Mouse (Mus musculus) hindbrain, postnatal 0 days (tissue): ENCODE measurements around the gene Krt87. TPM values are rescaled to one million over a fixed set of nuclear protein-coding genes. Genes with fewer than 3 reads are reported as not detected.

Experiments used
- ATAC-seq: fragments of 200-750 bp; cut with Nextera tagmentation; 2 replicates; pipeline ENCODE4 v1.8.0; 2017; ENCODE audit warnings: mild to moderate bottlenecking, moderate TSS enrichment, moderate library complexity
- DNase-seq: peaks from one replicate; pipeline ENCODE4 v3.0.0-alpha.2; 2015; ENCODE audit warnings: low spot score
- H3K27ac ChIP-seq: fragments of 300-500 bp; sonication (generic); 2 replicates; pipeline ENCODE4 v1.5.1; 2014; ENCODE audit warnings: mild to moderate bottlenecking
- H3K27me3 ChIP-seq: fragments of 300-500 bp; sonication (generic); 2 replicates; pipeline ENCODE4 v1.6.1; 2014; ENCODE audit warnings: low read length, mixed read lengths; ENCODE audit not compliant: insufficient read depth
- H3K36me3 ChIP-seq: fragments of 300-500 bp; sonication (generic); 2 replicates; pipeline ENCODE4 v1.6.1; 2014; ENCODE audit warnings: low read length, mixed read lengths; ENCODE audit not compliant: insufficient read depth
- H3K4me1 ChIP-seq: fragments of 300-500 bp; sonication (generic); 2 replicates; pipeline ENCODE4 v1.6.1; 2014; ENCODE audit warnings: antibody characterized with exemption, low read length, mixed read lengths; ENCODE audit not compliant: insufficient read depth
- H3K4me2 ChIP-seq: fragments of 300-500 bp; sonication (generic); 2 replicates; pipeline ENCODE4 v1.6.1; 2014; ENCODE audit warnings: low read depth, mild to moderate bottlenecking, low read length, moderate library complexity, mixed read lengths
- H3K4me3 ChIP-seq: fragments of 300-500 bp; sonication (generic); 2 replicates; pipeline ENCODE4 v1.5.1; 2014; ENCODE audit warnings: low read length
- H3K9ac ChIP-seq: fragments of 300-500 bp; sonication (generic); replicated peaks from 2 replicates; pipeline ENCODE4 v1.6.1; 2014; ENCODE audit warnings: mild to moderate bottlenecking, low read length, moderate library complexity, mixed read lengths
- H3K9me3 ChIP-seq: fragments of 300-500 bp; sonication (generic); 2 replicates; pipeline ENCODE4 v1.6.1; 2016; ENCODE audit warnings: low read length, mixed read lengths
- CTCF ChIP-seq: IDR thresholded peaks from 2 replicates; pipeline ENCODE4 v1.5.1; 2016; ENCODE audit warnings: antibody characterized with exemption, control low read depth, low read depth
- WGBS: fragments of 180-500 bp; shearing (Covaris S2); extraction: QIAGEN DNeasy Blood & Tissue Kit; methylation state at CpG from one replicate; pipeline ENCODE4 v1.1.7; 2014; 5-methylcytosine and 5-hydroxymethylcytosine counted together
- polyA plus RNA-seq: library from polyadenylated mRNA; unstranded; fragments of >200 nt; fragmentation: Nextera tagmentation; extraction: Ambion mirVana; gene quantifications from 2 replicates; pipeline ENCODE4 v1.2.1, GENCODE M21; 2015
- total RNA-seq: library from RNA; depleted of rRNA; stranded (reverse); fragments of >200 nt; gene quantifications from 2 replicates; pipeline ENCODE4 v1.2.3, GENCODE M21; 2014; rRNA removed

Gene Krt87
- total and polyA plus RNA-seq, 2 experiments from 2014 or later = 0.69 to 1.5 TPM

- Histone ChIP-seq H3K4me2 (no peak overlapping the region), H3K9ac (no peak overlapping the region), H3K4me3 (no peak overlapping the region), H3K27me3 (no peaks in the 10 kb centered on the region), H3K36me3 (no peaks in the 10 kb centered on the region), H3K4me1 (no peaks in the 10 kb centered on the region), H3K9me3 (no peaks in the 10 kb centered on the region), H3K27ac (no peak overlapping the region)
- DNase-seq (no peak), ATAC-seq (no peak)
- 70% methylated on average over 9 of the region's 9 CpGs for WGBS
- no peak for TF ChIP-seq CTCF
These were observed 56.8 kb downstream of the Krt87 start for GRCm38 (mm10) chr15:101381758-101382157.

Other genes with a start within 250 kb of the Krt87 start
- 6.7 and 8.7 TPM in 2 replicates for gene Grasp, start 214.6 kb downstream of the Krt87 start, total RNA-seq
- 1.5 and 1.6 TPM in 2 replicates for gene Grasp, start 214.6 kb downstream of the Krt87 start, polyA plus RNA-seq
- gene Nr4a1, start 184.5 kb downstream of the Krt87 start, total RNA-seq = 9.3 and 10.3 TPM in 2 replicates
- gene Nr4a1, start 184.5 kb downstream of the Krt87 start, polyA plus RNA-seq = 5.3 and 6.5 TPM in 2 replicates
- gene Atg101, start 154.5 kb downstream of the Krt87 start, total RNA-seq = 44.1 and 52.3 TPM in 2 replicates
- 69.1 and 75.3 TPM in 2 replicates for gene Atg101, start 154.5 kb downstream of the Krt87 start, polyA plus RNA-seq
- not detected in 2 replicates for gene 6030408B16Rik, start 145.6 kb downstream of the Krt87 start, total RNA-seq
- 0.15 and 0.30 TPM in 2 replicates for gene 6030408B16Rik, start 145.6 kb downstream of the Krt87 start, polyA plus RNA-seq
- 0.43 and 1.2 TPM in 2 replicates for gene Krt80, start 68.6 kb downstream of the Krt87 start, total RNA-seq
- 0.30 and 0.33 TPM in 2 replicates for gene Krt80, start 68.6 kb downstream of the Krt87 start, polyA plus RNA-seq
- 0.40 and 0.73 TPM in 2 replicates for gene Krt7, start 27.8 kb downstream of the Krt87 start, total RNA-seq
- 0.84 and 0.95 TPM in 2 replicates for gene Krt7, start 27.8 kb downstream of the Krt87 start, polyA plus RNA-seq
- gene Krt88, start 8.9 kb upstream of the Krt87 start, total RNA-seq = not detected in 2 replicates
- gene Krt88, start 8.9 kb upstream of the Krt87 start, polyA plus RNA-seq = 0.16 TPM in 1 of 2 replicates, not detected in the other
- not detected in 2 replicates for gene Krt81, start 24.9 kb upstream of the Krt87 start, total RNA-seq
- gene Krt81, start 24.9 kb upstream of the Krt87 start, polyA plus RNA-seq = 0.09 TPM in 1 of 2 replicates, not detected in the other
- 0.05 TPM in 1 of 2 replicates, not detected in the other for gene Krt86, start 34.7 kb upstream of the Krt87 start, total RNA-seq
- gene Krt86, start 34.7 kb upstream of the Krt87 start, polyA plus RNA-seq = 0.26 and 0.34 TPM in 2 replicates
- not detected in 2 replicates for gene Krt83, start 52.7 kb upstream of the Krt87 start, total RNA-seq
- gene Krt83, start 52.7 kb upstream of the Krt87 start, polyA plus RNA-seq = not detected in 2 replicates
- not detected in 2 replicates for gene Gm49425, start 78.5 kb upstream of the Krt87 start, total RNA-seq
- not detected in 2 replicates for gene Gm49425, start 78.5 kb upstream of the Krt87 start, polyA plus RNA-seq
- not detected in 2 replicates for gene Krt84, start 94.0 kb upstream of the Krt87 start, total RNA-seq
- gene Krt84, start 94.0 kb upstream of the Krt87 start, polyA plus RNA-seq = not detected in 2 replicates
- gene Krt82, start 111.9 kb upstream of the Krt87 start, total RNA-seq = not detected in 2 replicates
- gene Krt82, start 111.9 kb upstream of the Krt87 start, polyA plus RNA-seq = not detected in 2 replicates
- gene Krt90, start 124.1 kb upstream of the Krt87 start, total RNA-seq = 0.11 TPM in 1 of 2 replicates, not detected in the other
- gene Krt90, start 124.1 kb upstream of the Krt87 start, polyA plus RNA-seq = 0.11 and 0.26 TPM in 2 replicates
- 0.10 and 0.47 TPM in 2 replicates for gene Krt75, start 135.1 kb upstream of the Krt87 start, total RNA-seq
- gene Krt75, start 135.1 kb upstream of the Krt87 start, polyA plus RNA-seq = 0.09 and 0.15 TPM in 2 replicates
- gene Gm5414, start 189.4 kb upstream of the Krt87 start, total RNA-seq = not detected in 2 replicates
- gene Gm5414, start 189.4 kb upstream of the Krt87 start, polyA plus RNA-seq = not detected in 2 replicates
- not detected in 2 replicates for gene Gm5478, start 208.6 kb upstream of the Krt87 start, total RNA-seq
- not detected in 2 replicates for gene Gm5478, start 208.6 kb upstream of the Krt87 start, polyA plus RNA-seq
- gene Krt6b, start 241.5 kb upstream of the Krt87 start, total RNA-seq = not detected in 2 replicates
- not detected in 2 replicates for gene Krt6b, start 241.5 kb upstream of the Krt87 start, polyA plus RNA-seq